Mouse (Mus musculus): Measurements from ENCODE around the gene Repin1.

Repin1 gene

DNA sequence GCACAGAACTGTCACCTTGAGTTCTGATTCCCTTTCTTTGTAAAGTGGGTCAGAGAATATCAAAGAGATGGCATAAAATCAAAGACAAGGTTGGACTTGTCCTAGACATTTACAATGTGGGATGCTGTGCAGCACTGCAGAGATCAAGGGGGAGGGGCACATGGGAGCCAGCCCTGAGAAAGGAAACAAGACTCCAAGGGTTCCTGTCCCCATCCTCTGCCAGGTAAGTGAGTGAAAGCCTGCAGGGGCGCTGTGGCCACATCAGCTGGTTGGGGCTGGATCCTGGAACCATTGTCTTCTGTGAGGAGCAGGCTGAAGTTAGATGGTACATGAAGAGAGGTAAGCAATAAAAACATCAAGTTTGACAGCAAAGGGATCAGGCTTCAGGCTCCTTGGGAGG, 29.8 kb downstream of the Repin1 start:
- DNase-seq (ENCODE audit: low spot score in 2 of 2): no peak

DNA sequence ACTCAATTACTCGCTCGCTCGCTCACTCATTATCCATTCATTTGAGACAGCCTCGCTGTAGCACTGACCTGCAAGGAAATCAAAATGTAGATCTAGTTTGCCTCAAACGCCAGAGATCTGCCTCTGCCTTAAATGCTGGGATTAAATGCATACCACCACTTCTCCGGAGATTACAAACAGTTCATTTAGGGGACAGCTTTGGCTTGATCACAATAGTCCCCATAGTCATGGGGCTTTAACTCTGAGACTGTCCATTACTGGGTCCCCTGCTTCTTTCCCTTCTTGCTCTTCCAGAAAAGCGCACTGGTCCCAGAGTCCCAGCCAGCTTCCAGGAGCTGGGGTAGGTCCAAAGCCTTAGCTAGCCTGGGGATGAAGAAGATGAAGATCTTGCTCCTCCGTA, 32.8 kb downstream of the Repin1 start, which contains the start of gene AI854703:
AI854703 (plus strand) TSS at position 301 of the 400 bp plus-strand sequence.
- no peak for DNase-seq (ENCODE audit: low spot score in 2 of 2)

DNA sequence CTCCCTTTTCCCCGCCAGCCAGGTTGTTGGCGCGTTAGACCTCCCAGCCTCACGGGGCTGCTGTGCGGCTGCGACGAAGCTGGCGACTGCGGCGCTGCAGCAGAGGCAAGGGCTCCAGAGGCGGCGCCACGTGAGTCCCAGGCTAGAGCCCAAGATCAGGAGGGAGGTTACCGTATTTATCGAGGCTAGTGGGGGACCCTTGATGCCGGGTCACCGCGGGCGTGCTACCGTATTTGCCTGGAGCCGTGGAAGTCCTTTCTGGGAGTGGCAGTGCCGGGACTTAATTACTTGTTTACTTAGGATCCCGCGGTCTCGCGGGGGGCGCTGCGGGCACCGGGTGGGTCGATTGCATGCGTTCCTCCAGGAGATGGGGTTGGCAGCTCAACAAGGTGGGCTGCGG, 33.3 kb downstream of the Repin1 start:
- DNase-seq (ENCODE audit: low spot score in 2 of 2): peak; percentile 48 to 67

DNA sequence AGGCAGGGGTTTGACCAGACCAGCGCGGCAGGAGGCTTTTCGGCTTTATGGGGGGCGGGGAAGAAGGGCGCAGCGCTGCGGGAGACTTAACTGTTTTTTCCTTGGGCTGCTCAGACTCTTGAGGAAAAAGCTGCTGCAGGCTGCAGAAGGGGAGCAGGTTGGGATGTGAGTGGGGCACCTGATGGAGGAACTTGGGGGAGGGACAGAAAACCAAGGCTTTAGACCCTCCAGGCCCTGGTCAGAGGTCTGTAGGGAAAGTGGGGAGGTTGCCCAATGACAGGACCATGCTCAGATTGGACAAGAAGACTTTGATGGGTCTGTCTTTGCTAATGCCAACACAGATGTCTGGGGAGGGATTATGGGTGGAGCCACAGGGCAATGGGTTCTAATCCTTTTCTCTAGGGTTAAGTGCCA, 33.8 kb downstream of the Repin1 start:
- peak in 1 of 2 experiments; percentile 11 for DNase-seq (ENCODE audit: low spot score in 2 of 2)

DNA sequence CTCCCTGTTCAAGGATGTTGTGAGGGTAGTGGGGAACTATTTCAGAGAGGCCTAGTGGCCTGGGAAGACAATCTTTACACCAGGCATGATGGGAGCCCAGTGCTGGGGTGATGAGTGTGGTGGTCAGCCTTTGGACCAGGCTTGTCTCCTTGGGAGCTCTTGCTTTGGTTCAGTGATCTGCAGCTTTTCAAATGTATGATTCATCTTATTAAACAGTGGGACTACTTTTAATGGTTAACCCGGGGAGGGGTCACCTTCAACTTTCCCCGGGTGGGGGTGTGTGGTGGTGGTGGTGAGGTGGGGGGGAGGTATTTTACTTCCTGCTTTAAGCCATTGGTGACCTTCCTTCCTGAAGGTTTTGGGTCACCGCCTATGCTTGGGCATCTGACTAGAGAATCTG, 34.7 kb downstream of the Repin1 start:
- no peak for DNase-seq (ENCODE audit: low spot score in 2 of 2)

DNA sequence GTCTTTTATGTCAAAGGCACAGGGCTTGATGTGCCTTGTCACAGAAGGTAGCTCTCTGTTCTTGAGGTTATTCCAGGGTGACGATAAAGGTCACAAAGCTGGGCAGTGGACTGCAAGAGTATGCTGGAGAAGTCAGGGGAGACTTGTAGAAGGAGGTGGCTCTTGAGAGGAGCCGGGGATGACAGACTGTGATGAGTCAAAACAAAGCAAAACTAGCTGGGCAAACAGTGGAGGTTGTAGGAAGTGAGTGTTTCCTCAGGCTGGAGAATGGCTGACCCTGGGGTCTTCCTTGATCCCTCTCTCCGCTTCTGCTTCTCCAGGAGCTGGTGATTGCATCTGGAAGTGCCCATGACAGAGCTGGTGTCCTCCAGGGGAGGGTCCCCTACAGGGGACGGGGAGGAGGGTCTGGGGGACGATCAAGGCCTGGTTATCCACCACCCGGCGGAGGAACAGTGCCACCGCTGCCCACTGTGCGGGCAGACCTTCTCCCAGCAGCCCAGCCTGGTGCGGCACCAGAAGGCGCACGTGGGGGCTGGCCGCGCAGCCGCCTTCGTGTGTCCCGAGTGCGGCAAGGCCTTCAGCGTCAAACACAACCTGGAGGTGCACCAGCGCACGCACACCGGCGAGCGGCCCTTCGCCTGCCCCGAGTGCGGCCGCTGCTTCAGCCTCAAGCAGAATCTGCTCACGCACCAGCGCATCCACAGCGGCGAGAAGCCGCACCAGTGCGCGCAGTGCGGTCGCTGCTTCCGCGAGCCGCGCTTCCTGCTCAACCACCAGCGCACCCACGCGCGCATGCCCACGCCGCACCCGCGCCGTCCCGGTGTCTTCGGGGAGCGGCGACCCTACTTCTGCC, 35.4 kb downstream of the Repin1 start:
- DNase-seq (ENCODE audit: low spot score in 2 of 2): no peak

DNA sequence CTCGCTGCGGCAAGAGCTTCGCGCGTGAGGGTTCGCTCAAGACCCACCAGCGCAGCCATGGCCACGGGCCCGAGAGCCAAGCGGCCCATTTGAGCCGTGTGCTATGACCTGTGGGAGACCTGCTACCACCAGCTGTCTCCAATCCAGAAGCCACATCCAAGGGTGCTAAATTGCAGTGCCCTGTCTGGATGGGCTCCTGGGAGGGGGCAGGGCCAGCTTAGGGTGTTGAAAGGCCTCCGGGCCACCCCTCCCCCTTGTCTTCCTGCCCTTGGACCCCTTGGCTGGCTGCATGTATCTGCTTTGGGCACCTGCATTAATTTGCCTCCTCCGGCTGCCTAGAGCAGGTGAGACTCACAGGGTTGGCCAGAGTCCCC, 36.0 kb downstream of the Repin1 start:
- DNase-seq (ENCODE audit: low spot score in 2 of 2): no peak

DNA sequence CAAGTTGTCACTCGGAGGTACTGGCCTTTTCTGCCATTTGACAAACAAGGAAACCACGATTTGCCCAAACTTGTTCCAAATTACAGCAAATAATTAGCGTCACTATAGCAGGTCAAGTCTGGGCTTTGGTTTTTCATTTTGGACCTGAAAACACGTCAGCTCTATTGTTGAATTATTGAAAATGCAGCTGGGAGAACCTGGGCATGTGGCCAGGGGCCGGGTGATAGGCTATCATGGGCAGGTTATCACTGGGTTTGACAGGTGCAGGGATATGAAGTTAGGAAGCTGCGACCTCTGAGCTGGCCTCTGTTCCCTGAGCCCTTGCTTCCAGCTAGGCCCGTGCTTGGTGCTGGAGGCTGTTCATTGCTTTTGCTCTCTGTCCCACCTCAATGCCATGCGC, 37.1 kb downstream of the Repin1 start:
- no peak for DNase-seq (ENCODE audit: low spot score in 2 of 2)

DNA sequence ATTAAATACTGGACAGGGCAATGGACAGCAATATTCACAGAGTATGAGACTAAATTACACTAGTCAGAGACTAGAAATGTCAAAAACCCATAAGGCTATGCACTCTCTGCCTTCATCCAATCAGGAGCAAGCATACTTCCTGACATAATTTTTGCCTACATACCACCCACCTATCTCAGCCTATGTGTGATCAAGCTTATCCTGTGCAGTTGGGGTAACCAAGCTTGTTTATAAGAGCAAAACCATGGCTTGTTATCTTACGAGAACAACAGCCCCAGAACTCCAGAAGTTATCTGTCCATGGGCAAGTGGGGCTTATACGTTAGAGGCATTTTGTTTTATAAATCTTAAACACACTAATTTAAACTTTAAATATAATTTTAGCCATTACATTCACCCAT, 41.4 kb downstream of the Repin1 start:
- no peak for DNase-seq (ENCODE audit: low spot score in 2 of 2)

DNA sequence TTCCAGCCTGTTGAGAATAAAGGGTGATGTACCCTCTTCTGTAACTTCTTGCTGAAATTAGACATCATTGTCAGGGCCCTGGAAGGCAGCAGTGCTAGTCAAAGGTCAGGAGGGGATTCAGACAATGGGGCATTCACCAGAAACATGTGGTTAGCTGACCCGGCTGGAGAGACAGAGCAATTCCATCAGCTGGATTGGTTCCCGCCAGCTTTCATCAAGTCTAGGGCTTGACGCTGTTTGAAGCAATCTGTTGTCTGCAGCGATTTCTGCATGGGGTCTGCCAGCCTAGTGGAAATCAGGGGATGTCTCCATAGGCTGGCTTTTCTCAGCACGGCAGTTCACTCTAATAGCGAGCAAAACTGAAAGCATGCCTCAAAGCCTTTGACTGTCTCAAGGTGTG, 42.8 kb downstream of the Repin1 start:
- DNase-seq (ENCODE audit: low spot score in 2 of 2): peak; percentile 8 to 56

DNA sequence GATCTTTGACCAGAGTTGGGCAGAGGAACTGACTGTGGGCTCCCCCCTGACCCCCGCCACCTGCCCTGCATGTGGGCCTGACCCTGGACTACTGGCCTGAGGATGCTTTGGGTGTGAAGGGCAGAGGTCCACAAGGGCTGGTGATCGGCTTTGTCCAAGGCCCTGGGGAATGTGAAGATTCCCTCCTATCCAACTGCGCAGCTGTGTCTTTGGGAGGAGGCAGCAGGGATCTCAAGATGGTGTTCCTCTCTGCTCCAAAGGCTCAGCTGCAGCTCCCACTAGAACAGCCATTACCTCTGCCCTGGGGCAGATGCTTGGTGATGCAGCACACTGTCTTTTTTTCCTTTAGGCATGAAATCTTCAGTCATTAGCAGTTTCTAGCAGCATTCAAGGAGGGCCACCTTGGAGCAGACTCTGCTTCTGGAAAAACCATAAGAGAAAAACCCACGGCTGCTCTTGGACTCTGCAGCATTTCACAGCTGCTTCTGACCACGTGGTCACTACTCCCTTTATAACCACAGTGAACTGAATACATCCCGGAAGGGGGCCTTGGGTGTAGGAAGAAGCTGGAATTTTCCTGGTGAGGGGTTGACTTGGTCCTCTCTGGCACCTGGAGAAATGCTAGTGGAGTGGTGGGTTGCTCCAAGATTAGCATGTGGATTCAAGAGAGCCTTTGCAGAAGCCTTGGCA, 44.3 kb downstream of the Repin1 start:
- DNase-seq (ENCODE audit: low spot score in 2 of 2): peak in 1 of 2 experiments; percentile 15

DNA sequence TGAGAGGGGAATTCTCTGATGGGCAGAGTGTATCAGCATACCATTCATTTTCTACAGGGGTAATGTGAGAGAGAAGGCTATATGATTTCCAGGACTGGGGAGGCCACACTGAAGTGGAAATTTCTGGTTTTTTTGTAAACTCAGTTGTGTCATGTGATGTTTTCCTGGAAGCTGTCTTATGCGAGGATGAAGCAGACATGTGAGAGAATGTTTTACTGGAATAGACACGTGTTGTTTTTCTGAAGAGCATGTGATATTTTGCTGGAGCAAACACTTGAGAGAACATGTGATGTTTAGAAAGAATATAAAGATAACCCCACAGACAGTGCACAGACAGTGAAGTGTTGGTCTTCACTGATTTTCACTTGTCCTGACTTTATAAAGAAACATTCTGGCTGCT, 44.9 kb downstream of the Repin1 start:
- DNase-seq (ENCODE audit: low spot score in 2 of 2): peak; percentile 34 to 49

DNA sequence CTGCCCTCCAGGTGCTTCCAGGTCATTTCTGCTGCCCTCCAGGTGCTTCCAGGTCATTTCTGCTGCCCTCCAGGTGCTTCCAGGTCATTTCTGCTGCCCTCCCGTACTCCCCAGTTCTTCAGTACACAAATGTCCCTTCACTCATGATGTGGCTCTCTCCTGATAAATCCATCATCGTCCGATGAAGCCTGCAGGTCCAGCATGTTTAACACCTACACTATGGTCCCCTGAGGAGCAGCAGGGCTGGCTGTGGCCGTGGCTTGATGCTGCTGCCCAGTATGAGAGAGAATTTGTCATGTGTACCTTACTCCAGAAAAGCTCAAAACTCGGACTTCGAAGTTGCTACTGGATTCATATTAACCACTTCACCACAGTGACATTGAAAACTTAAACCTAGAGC, 47.7 kb downstream of the Repin1 start:
- no peak for DNase-seq (ENCODE audit: low spot score in 2 of 2)

DNA sequence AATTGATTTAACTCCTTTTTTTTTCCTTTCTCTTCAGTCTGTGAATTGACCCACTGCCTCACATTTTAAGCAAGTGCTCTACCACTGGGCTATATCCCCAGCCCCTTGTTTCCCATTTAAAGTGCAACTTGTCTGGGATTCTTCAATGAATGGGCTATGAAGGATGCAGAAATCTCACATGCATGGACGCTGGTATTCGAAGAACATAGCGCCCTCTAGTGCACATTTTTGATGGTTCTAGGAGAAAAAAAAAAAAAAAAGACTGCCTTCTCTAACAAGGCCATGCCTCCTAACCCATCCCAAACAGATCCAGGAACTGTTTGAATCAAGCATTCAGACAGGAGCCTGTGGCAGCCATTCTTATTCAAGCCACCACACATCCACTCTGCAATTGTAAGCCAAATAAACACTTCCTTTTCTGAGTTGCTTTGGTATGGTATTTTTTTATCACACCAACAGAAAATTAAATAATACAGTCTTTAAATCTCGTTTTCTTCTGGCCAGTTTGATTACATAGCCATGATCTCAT, 49.1 kb downstream of the Repin1 start:
- DNase-seq (ENCODE audit: low spot score in 2 of 2): peak; percentile 16 to 43

DNA sequence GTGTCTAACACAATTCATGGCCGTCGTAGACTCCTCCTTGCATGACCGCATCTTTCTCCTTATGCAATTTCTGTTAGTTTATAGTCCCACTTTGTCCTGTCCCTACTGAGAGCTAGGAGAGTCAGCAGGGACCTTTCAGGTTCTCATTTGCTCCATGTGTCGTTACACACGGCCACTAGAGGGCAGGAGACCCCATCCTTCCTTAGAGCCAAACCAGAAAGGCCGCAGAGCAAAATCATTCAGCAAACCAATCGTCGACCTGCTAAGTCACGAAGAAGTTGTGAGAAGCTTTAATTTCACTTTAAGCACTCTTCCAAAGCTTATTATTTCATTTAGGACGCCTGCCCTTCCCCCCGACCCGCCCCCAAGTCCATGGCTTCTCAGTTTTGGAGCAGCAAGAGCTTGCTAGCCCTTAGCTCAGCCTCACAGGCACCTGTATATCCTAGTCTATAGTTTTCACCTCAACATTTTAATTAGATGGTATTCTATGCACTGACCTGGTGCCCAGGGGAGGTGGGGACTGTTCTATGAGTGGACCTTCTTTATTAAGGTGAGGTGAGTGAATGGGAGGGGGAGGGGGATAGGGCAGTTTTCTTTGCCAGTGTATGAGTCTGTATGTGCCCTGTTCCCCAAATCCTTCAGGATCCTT, 52.1 kb downstream of the Repin1 start:
- peak; percentile 50 to 74 for DNase-seq (ENCODE audit: low spot score in 2 of 2)

DNA sequence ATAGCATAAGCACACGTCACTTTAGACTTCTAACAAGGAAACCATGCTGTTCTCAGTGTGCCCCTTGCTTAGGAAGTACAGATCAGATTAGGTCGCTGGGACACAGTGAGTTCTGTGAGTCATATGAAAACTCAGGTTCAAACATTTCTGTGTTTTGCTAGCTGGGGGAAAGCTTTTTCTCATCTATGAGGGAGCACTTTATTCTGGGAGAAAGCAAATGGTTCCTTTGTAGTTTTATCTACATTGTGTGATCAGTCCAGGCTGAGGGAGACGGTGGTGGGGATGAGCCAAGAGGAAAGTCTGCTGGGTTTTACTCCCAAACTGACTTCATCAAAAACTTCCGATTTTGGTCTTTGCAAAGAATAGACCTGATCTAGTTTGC, 52.6 kb downstream of the Repin1 start:
- no peak for DNase-seq (ENCODE audit: low spot score in 2 of 2)

DNA sequence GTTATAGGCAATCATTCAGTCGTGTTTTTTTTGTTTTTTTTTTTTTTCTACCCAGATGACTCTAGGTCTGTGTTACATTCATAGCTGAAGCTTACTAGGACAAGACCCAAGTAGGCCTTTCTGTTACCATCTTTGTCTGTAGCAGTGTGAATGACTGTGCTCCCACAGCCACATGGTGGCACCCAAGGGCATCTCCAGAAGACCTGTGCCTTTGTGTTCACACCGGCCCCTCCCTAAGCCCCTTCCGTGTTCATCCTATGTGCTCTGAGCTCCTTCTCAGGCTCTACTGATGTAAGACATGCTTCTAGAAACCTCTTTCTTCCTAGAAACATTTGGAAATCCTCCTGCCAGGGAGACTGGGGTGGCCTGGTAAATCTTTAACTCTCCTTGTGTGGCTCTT, 53.3 kb downstream of the Repin1 start, which contains the start of gene Gimap8:
Gimap8 (plus strand) TSS at position 240 of the 400 bp plus-strand sequence.
- DNase-seq (ENCODE audit: low spot score in 2 of 2): peak; percentile 66

DNA sequence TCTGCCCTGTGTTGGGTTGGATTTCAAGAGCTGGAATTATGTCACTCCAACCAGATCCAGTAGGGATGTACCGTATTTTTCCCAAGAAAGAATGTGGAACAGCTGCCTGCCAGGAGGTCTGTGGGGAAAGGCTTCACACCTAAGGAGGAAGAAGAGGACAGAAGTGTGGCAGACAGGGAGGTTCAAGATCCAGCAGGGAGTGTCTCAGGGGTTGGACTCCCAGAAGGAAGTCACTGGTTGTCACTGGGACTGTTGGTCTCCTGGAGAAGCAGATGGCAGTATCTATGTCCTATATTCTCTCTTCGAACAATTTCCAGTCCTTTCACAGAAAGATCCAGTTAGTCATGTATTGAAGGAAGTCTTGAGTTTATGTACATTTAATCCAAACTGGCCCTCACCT, 53.9 kb downstream of the Repin1 start:
- no peak for DNase-seq (ENCODE audit: low spot score in 2 of 2)

All from heart, adult 9 months (tissue).